Mouse (Mus musculus): ENCODE measurements around the gene Afm. TPM values are rescaled to one million over a fixed set of nuclear protein-coding genes. Genes with fewer than 3 reads are reported as not detected.

Gene Afm
- 74.6 TPM for polyA plus RNA-seq (2014; fragmentation: Illumina TruSeq; extraction: RNeasy Lipid Tissue Mini Kit (QIAGEN cat#74804); ENCODE audit: low read depth, low replicate concordance)

GRCm38 (mm10) chr5:90518356-90519100 is at the start of gene Afm:
TSS of gene Afm (plus strand) at chr5:90518932.

GRCm38 (mm10) chr5:90490518-90490917 is 28.2 kb upstream of the Afm start, which contains the start of gene Afp:
TSS of gene Afp (plus strand) at chr5:90490737.

GRCm38 (mm10) chr5:90560743-90561142 is 42.0 kb downstream of the Afm start, which contains the start of gene 5830473C10Rik:
TSS of gene 5830473C10Rik (plus strand) at chr5:90561107.

Other genes starting within 250 kb of the Afm start
- gene Ankrd17, start 152.4 kb upstream of the Afm start, polyA plus RNA-seq (2014; fragmentation: Illumina TruSeq; extraction: RNeasy Lipid Tissue Mini Kit (QIAGEN cat#74804); ENCODE audit: low read depth, low replicate concordance) = 115 TPM
- gene Gm9958, start 151.7 kb upstream of the Afm start, polyA plus RNA-seq (2014; fragmentation: Illumina TruSeq; extraction: RNeasy Lipid Tissue Mini Kit (QIAGEN cat#74804); ENCODE audit: low read depth, low replicate concordance) = 9.5 TPM
- 14.8 TPM for gene Alb, start 58.0 kb upstream of the Afm start, polyA plus RNA-seq (2014; fragmentation: Illumina TruSeq; extraction: RNeasy Lipid Tissue Mini Kit (QIAGEN cat#74804); ENCODE audit: low read depth, low replicate concordance)
- 2.7 TPM for gene Afp, start 28.2 kb upstream of the Afm start, polyA plus RNA-seq (2014; fragmentation: Illumina TruSeq; extraction: RNeasy Lipid Tissue Mini Kit (QIAGEN cat#74804); ENCODE audit: low read depth, low replicate concordance)
- gene 5830473C10Rik, start 42.2 kb downstream of the Afm start, polyA plus RNA-seq (2014; fragmentation: Illumina TruSeq; extraction: RNeasy Lipid Tissue Mini Kit (QIAGEN cat#74804); ENCODE audit: low read depth, low replicate concordance) = 0.85 TPM
- 67.4 TPM for gene Rassf6, start 121.7 kb downstream of the Afm start, polyA plus RNA-seq (2014; fragmentation: Illumina TruSeq; extraction: RNeasy Lipid Tissue Mini Kit (QIAGEN cat#74804); ENCODE audit: low read depth, low replicate concordance)
- gene Cxcl5, start 240.4 kb downstream of the Afm start, polyA plus RNA-seq (2014; fragmentation: Illumina TruSeq; extraction: RNeasy Lipid Tissue Mini Kit (QIAGEN cat#74804); ENCODE audit: low read depth, low replicate concordance) = not detected
- gene Ppbp, start 249.6 kb downstream of the Afm start, polyA plus RNA-seq (2014; fragmentation: Illumina TruSeq; extraction: RNeasy Lipid Tissue Mini Kit (QIAGEN cat#74804); ENCODE audit: low read depth, low replicate concordance) = 0.89 TPM

Measured in kidney, adult 10 weeks (tissue).